Mouse (Mus musculus): ENCODE data around the gene Slirp.

DNA sequence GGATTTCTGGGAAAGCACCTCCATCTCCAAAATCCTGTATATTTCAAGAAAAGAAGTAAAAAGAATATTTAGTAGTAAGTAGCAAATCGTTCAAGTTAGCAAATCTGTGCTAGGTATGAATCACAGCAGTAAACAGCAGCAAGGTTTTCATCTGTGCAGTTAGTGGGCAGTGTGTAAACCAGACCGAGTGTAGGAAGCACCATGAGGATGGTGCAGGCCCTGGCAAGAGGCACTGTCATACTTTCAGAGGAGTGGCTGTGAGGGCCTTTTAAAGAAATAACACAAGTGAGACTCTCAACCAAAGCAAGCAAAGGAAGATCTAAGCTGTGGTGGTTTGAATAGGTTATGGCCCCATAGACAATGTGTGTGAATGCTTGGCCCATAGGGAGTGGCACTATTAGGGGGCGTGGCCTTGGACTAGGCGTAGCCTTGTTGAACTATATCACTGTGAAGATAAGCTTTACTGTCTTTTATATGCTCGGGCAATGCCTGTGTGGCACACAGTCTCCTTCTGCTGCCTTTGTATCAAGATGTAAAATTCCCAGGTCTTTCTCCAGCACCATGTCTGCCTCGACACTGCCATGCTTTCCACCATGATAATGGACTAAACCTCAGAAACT lies 21.1 kb downstream of the Slirp start:
- TF ChIP-seq POLR2A (IDR thresholded peaks at IDR 0.05; ENCODE audit: extremely low read depth, insufficient read depth, low read length) (no peak), CTCF (IDR thresholded peaks at IDR 0.05; ENCODE audit: extremely low read depth, insufficient read depth, low read length) (no peak)

Measured in cortical plate, adult 2 months (tissue).